Mouse (Mus musculus): ENCODE data around the gene Fgfr2. TPM values are rescaled to one million over a fixed set of nuclear protein-coding genes. Genes with fewer than 3 reads are reported as not detected.

Fgfr2 gene
- polyA plus RNA-seq, 1 experiment from 2014 or later = 86.9 TPM

DNA sequence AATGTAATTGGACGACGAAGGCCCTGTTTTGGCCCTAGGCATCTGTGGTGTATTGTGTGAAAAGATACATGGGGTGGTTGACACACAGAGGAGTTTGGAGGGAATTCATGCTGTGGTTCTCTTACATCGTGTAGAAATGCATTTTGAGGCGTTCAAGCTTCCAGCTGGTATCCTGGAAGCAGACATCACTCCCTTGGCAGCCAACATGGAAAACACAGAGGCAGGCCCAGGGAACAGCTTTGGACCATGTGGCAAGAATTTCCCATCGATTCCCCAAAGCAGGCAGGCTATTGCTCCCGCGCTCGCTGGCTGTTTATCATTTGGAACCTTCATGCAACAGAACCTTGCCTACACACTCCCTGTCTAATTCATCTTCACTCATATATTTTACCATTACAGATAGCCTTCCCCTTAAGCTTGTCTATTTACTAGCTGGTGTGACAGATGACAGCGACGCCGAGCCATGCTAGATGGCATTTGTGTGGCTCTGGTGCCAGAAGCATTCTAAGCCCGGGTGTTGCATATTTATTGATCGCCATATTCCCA, 1494.2 kb downstream of the Fgfr2 start:
- ATAC-seq (ENCODE audit: insufficient read depth, low FRiP score, low TSS enrichment) = no peak
- no peak overlapping the region for H3K9ac ChIP-seq (ENCODE audit: low read length)
- no peaks in the 10 kb centered on the region for H3K27me3 ChIP-seq (ENCODE audit: control insufficient read depth, insufficient read depth, low read length)
- H3K27ac ChIP-seq (ENCODE audit: low read depth, low read length) = no peak overlapping the region
- H3K9me3 ChIP-seq (ENCODE audit: control insufficient read depth, low read length) = no peaks in the 10 kb centered on the region
- no peak overlapping the region for H3K4me3 ChIP-seq (ENCODE audit: low read depth, low read length)
- WGBS = 86% methylated on average over 13 of the region's 13 CpGs
- no peaks in the 10 kb centered on the region for H3K36me3 ChIP-seq (ENCODE audit: control insufficient read depth, insufficient read depth, low read length)
- no peaks in the 10 kb centered on the region for H3K4me1 ChIP-seq (ENCODE audit: control insufficient read depth, insufficient read depth, low read length)
- no peak for DNase-seq (ENCODE audit: low spot score)
- no peak overlapping the region for H3K4me2 ChIP-seq (ENCODE audit: low read depth)

DNA sequence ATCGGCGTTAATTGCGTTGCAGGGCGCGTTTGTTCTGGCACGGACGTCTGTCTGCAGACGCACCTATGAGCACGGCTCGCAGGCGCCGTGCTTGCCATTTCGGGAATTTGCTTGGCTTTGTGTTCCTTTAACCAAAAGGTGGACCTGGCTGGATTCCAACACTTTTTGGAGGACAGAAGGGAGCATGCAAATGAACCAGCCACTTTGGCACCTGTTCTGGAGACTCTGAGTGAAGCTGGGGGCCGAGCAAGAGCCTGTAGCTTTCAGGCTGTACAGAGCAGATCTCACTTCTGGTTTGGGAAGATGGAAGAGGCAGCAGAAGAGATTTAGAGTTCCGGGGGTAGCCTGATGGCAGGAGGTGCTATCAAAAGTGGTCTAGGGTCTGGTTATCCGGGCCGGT, 1494.8 kb downstream of the Fgfr2 start:
- H3K9ac ChIP-seq (ENCODE audit: low read length) = no peak overlapping the region
- no peak overlapping the region for H3K4me3 ChIP-seq (ENCODE audit: low read depth, low read length)
- WGBS = 91% methylated on average over 17 of the region's 17 CpGs
- H3K4me2 ChIP-seq (ENCODE audit: low read depth) = no peak overlapping the region
- H3K36me3 ChIP-seq (ENCODE audit: control insufficient read depth, insufficient read depth, low read length) = no peaks in the 10 kb centered on the region
- H3K9me3 ChIP-seq (ENCODE audit: control insufficient read depth, low read length) = no peaks in the 10 kb centered on the region
- H3K27me3 ChIP-seq (ENCODE audit: control insufficient read depth, insufficient read depth, low read length) = no peaks in the 10 kb centered on the region
- DNase-seq (ENCODE audit: low spot score) (no peak), ATAC-seq (ENCODE audit: insufficient read depth, low FRiP score, low TSS enrichment) (no peak)
- no peaks in the 10 kb centered on the region for H3K4me1 ChIP-seq (ENCODE audit: control insufficient read depth, insufficient read depth, low read length)
- H3K27ac ChIP-seq (ENCODE audit: low read depth, low read length) = no peak overlapping the region

DNA sequence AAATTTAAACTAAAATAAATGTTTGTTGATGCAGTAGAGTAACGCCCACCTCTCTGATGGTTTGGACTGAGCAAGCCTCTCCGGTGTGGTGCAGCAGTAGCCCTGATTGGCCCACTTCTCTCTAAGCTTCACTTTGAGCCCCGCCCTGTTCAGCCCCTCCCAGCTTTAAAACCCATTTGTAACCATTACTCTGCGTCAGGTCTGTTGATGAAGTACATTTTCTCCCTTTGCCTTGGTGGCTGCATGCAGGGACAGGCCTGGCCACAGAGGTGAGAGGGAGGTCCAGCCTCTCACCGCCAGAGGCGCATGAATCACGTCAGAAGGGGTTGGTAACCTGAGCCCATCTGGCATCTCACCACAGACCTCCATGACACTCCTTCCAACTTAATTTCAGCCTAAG, 1513.5 kb downstream of the Fgfr2 start:
- Histone ChIP-seq H3K9me3 (ENCODE audit: control insufficient read depth, low read length) (no peaks in the 10 kb centered on the region), H3K36me3 (ENCODE audit: control insufficient read depth, insufficient read depth, low read length) (no peaks in the 10 kb centered on the region), H3K27ac (ENCODE audit: low read depth, low read length) (no peak overlapping the region), H3K4me1 (ENCODE audit: control insufficient read depth, insufficient read depth, low read length) (no peaks in the 10 kb centered on the region), H3K4me2 (ENCODE audit: low read depth) (no peak overlapping the region), H3K27me3 (ENCODE audit: control insufficient read depth, insufficient read depth, low read length) (no peaks in the 10 kb centered on the region), H3K9ac (ENCODE audit: low read length) (no peak overlapping the region), H3K4me3 (ENCODE audit: low read depth, low read length) (no peak overlapping the region)
- ATAC-seq (ENCODE audit: insufficient read depth, low FRiP score, low TSS enrichment) (no peak), DNase-seq (ENCODE audit: low spot score) (peak; percentile 53)
- 27% methylated on average over 7 of the region's 7 CpGs for WGBS

DNA sequence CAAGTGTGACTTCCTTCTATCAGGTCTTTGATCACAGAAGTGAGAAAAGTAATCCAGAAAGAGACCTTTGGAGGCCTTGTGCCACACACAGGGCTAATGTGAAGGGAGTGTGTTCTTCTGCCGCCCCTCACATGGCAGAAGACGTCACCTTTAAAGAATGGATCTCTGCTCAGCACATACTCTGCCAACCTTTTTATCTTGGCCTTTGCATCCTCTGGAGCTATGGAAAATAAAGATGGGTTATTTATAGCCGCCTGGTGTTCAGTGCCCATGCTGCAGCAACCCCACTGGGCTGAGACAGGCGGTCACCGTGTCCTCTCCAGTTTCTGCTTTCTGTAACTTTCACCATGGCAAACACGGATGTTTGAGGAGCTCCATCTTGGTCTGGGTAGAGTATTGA, 1515.1 kb downstream of the Fgfr2 start:
- Histone ChIP-seq H3K27me3 (ENCODE audit: control insufficient read depth, insufficient read depth, low read length) (no peaks in the 10 kb centered on the region), H3K4me2 (ENCODE audit: low read depth) (no peak overlapping the region), H3K9me3 (ENCODE audit: control insufficient read depth, low read length) (no peaks in the 10 kb centered on the region), H3K4me1 (ENCODE audit: control insufficient read depth, insufficient read depth, low read length) (no peaks in the 10 kb centered on the region), H3K27ac (ENCODE audit: low read depth, low read length) (no peak overlapping the region), H3K4me3 (ENCODE audit: low read depth, low read length) (no peak overlapping the region), H3K9ac (ENCODE audit: low read length) (no peak overlapping the region), H3K36me3 (ENCODE audit: control insufficient read depth, insufficient read depth, low read length) (no peaks in the 10 kb centered on the region)
- DNase-seq (ENCODE audit: low spot score) = no peak
- no peak for ATAC-seq (ENCODE audit: insufficient read depth, low FRiP score, low TSS enrichment)
- 92% methylated on average over 6 of the region's 6 CpGs for WGBS

DNA sequence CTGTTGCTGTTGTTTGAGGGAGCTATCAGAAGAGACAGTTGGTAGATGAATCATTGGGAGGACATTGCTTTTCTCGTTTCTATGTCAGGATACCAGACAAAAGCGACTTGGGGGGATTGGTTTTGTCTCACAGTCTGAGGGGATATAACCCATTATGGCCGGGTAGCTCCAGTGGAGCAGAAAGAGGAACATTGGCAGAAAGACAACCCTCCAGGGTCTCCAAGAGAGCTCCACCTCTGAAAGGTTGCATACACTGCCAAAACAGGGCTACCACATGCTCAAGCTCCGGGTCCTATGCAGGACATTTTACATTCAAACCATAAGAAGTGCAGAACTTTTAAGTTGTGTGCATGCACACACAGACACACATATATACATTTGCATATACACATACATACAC, 1517.7 kb downstream of the Fgfr2 start:
- DNase-seq (ENCODE audit: low spot score) = no peak

DNA sequence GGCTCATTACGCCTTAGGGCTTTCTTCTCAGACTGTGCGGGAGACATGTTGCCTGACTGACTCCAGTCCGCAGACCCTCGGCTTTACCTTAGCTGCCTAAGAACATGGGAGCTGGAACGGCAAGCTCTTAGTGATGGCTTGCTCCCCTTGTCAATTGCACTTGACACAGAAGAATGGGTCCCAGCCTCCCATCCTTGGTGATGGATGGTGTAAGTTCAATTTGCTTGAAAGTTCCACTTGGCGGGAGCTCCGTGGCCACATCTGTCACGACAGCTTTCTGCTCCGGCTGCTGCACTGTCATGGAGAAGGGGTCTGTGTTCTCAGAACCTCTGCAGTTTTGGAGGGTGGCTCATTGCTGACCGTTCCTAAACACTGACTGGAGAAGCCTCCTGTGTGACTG, 1518.2 kb downstream of the Fgfr2 start:
- H3K36me3 ChIP-seq (ENCODE audit: control insufficient read depth, insufficient read depth, low read length) = no peaks in the 10 kb centered on the region
- DNase-seq (ENCODE audit: low spot score) (no peak), ATAC-seq (ENCODE audit: insufficient read depth, low FRiP score, low TSS enrichment) (no peak)
- no peak overlapping the region for H3K9ac ChIP-seq (ENCODE audit: low read length)
- H3K4me2 ChIP-seq (ENCODE audit: low read depth) = no peak overlapping the region
- no peaks in the 10 kb centered on the region; the same call in 1 of the 2 replicates for H3K4me1 ChIP-seq (ENCODE audit: control insufficient read depth, insufficient read depth, low read length)
- no peak overlapping the region for H3K4me3 ChIP-seq (ENCODE audit: low read depth, low read length)
- no peak overlapping the region for H3K27ac ChIP-seq (ENCODE audit: low read depth, low read length)
- H3K27me3 ChIP-seq (ENCODE audit: control insufficient read depth, insufficient read depth, low read length) = peaks cover 3% of the 10 kb centered on the region; the same call in 1 of the 2 replicates
- no peaks in the 10 kb centered on the region for H3K9me3 ChIP-seq (ENCODE audit: control insufficient read depth, low read length)
- WGBS = 87% methylated on average over 10 of the region's 10 CpGs

More for the DNA sequence above, 1517.7 kb downstream of the Fgfr2 start:
- Histone ChIP-seq H3K36me3 (ENCODE audit: control insufficient read depth, insufficient read depth, low read length) (no peaks in the 10 kb centered on the region), H3K4me3 (ENCODE audit: low read depth, low read length) (no peak overlapping the region), H3K4me2 (ENCODE audit: low read depth) (no peak overlapping the region), H3K4me1 (ENCODE audit: control insufficient read depth, insufficient read depth, low read length) (no peaks in the 10 kb centered on the region; the same call in 1 of the 2 replicates), H3K27ac (ENCODE audit: low read depth, low read length) (no peak overlapping the region), H3K27me3 (ENCODE audit: control insufficient read depth, insufficient read depth, low read length) (no peaks in the 10 kb centered on the region; the same call in 1 of the 2 replicates), H3K9ac (ENCODE audit: low read length) (no peak overlapping the region), H3K9me3 (ENCODE audit: control insufficient read depth, low read length) (no peaks in the 10 kb centered on the region)
- WGBS = 78% methylated on average over 4 of the region's 4 CpGs
- ATAC-seq (ENCODE audit: insufficient read depth, low FRiP score, low TSS enrichment) = no peak

DNA sequence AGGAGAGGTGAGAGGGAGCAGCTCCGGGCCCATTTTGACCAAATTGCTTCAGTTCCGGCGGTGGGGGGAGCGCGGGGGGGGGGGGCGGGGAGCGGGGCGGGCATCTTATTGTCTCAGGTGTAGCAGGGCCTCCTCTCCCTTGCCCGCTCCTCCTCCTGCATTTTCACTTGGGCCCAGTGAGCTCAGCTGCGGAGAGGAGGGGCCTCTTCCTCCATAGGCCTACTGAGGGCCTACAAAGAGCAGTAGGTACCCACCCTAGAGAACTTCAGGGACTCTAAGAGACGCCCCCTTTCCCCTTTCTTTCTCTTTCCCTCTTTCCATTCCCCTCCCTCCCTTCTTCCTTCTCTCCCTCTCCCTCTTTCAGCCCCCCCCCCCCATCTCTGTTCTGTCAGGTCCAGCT, 1520.0 kb downstream of the Fgfr2 start:
- 3% methylated on average over 8 of the region's 11 CpGs for WGBS
- Histone ChIP-seq H3K27ac (ENCODE audit: low read depth, low read length) (no peak overlapping the region), H3K4me2 (ENCODE audit: low read depth) (no peak overlapping the region), H3K9ac (ENCODE audit: low read length) (no peak overlapping the region), H3K36me3 (ENCODE audit: control insufficient read depth, insufficient read depth, low read length) (no peaks in the 10 kb centered on the region), H3K4me1 (ENCODE audit: control insufficient read depth, insufficient read depth, low read length) (peaks cover 3% of the 10 kb centered on the region), H3K9me3 (ENCODE audit: control insufficient read depth, low read length) (no peaks in the 10 kb centered on the region), H3K27me3 (ENCODE audit: control insufficient read depth, insufficient read depth, low read length) (peaks cover 9% of the 10 kb centered on the region), H3K4me3 (ENCODE audit: low read depth, low read length) (no peak overlapping the region)
- ATAC-seq (ENCODE audit: insufficient read depth, low FRiP score, low TSS enrichment) (no peak), DNase-seq (ENCODE audit: low spot score) (no peak)

DNA sequence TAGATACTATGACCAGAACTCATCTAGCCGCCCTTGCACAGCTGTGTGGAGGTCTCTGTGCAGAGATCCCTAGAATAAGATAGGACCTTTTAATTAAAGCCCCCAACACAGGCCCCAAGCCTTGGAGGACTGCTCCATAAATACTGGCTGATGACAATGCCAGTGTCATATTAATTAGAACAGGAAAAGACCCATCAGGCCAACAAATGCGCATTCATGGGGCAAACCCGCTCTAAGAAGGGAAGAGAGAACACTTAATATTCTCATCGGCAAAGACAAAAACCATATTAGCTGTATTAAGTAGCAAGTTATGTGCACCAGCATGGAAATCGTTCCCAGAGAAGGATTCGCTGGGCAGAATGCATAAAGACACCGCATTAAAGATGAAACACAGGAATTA, 1521.0 kb downstream of the Fgfr2 start:
- 77% methylated on average over 7 of the region's 7 CpGs for WGBS
- Histone ChIP-seq H3K9ac (ENCODE audit: low read length) (no peak overlapping the region), H3K27ac (ENCODE audit: low read depth, low read length) (no peak overlapping the region), H3K4me3 (ENCODE audit: low read depth, low read length) (no peak overlapping the region), H3K36me3 (ENCODE audit: control insufficient read depth, insufficient read depth, low read length) (no peaks in the 10 kb centered on the region), H3K4me1 (ENCODE audit: control insufficient read depth, insufficient read depth, low read length) (peaks cover 5% of the 10 kb centered on the region), H3K27me3 (ENCODE audit: control insufficient read depth, insufficient read depth, low read length) (peaks cover 11% of the 10 kb centered on the region), H3K4me2 (ENCODE audit: low read depth) (no peak overlapping the region), H3K9me3 (ENCODE audit: control insufficient read depth, low read length) (no peaks in the 10 kb centered on the region)
- ATAC-seq (ENCODE audit: insufficient read depth, low FRiP score, low TSS enrichment) = no peak
- DNase-seq (ENCODE audit: low spot score) = no peak

DNA sequence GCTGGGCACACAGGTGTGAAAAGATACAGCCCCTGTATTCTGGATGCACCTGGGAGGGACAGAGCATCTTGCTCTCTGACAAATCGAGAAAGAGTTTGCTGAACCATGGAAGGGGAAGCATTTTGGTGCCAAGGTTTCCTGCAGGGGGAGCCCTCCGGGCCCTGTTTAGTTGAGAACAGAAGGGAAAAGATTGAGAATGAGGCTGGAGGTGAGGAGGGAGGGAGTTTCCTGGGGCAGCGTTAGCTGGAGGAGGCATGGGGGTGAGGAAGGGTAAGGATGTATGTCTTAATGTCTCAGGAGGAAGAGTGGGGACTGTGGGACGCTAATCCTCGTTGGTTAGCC, 1524.7 kb downstream of the Fgfr2 start:
- peak; percentile 41; the same call in 1 of the 2 replicates for ATAC-seq (ENCODE audit: insufficient read depth, low FRiP score, low TSS enrichment)
- peak; percentile 80 for DNase-seq (ENCODE audit: low spot score)
- H3K4me1 ChIP-seq (ENCODE audit: control insufficient read depth, insufficient read depth, low read length) = peaks cover 5% of the 10 kb centered on the region
- H3K36me3 ChIP-seq (ENCODE audit: control insufficient read depth, insufficient read depth, low read length) = no peaks in the 10 kb centered on the region
- H3K9ac ChIP-seq (ENCODE audit: low read length) = peak overlapping the region; percentile 37
- H3K27me3 ChIP-seq (ENCODE audit: control insufficient read depth, insufficient read depth, low read length) = peaks cover 11% of the 10 kb centered on the region
- H3K9me3 ChIP-seq (ENCODE audit: control insufficient read depth, low read length) = no peaks in the 10 kb centered on the region
- 8% methylated on average over 5 of the region's 5 CpGs for WGBS
- peak overlapping the region; percentile 45; the same call in 1 of the 2 replicates for H3K27ac ChIP-seq (ENCODE audit: low read depth, low read length)
- H3K4me2 ChIP-seq (ENCODE audit: low read depth) = 0 out of 2 replicates have a peak overlapping the region, but pooled peaks have one; percentile 2
- H3K4me3 ChIP-seq (ENCODE audit: low read depth, low read length) = no peak overlapping the region
